9 mouse cellular contexts compared by ENCODE assay signal in the genomic region with DNA sequence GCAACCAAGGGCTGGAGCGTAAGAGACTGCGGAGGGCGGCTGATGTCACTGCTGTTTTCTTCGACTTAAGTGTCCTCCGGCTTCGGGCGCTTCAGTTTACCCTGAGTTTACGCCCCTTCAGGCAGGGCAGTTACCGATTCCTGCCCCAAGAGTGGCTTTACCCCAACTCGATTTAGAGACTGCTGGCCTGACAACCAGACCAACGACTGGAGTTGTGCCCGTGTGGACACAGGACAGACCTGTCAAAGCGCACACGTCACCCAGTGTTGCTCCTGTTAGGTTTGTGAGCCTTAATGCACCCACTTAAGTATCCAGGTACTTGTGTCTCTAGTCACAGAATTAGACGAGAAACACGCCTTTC. TPM values are rescaled to one million over a fixed set of nuclear protein-coding genes. Genes with fewer than 3 reads are reported as not detected.
DNase-seq lines count a peak whose midpoint lies in the region; ATAC-seq lines count a peak whose summit lies in the region.
"Had no signal": no experiment of that assay in that cellular context is flagged by ENCODE, and none has a peak within 500 bp of the region (broad histone marks: within the 10 kb centered on the region; RNA-seq: fewer than 3 reads in every experiment).

No protein-coding gene starts in this region.

- peaks cover 7% of the 10 kb centered on the region for H3K4me1 ChIP-seq in heart, embryonic 15.5 days (replicated peaks)
- peaks cover 11% of the 10 kb centered on the region for H3K4me1 ChIP-seq in hindbrain, embryonic 14.5 days (replicated peaks; ENCODE audit: control insufficient read depth, insufficient read depth, low read length)
- H3K4me1 ChIP-seq in midbrain, embryonic 12.5 days: peaks cover 10% of the 10 kb centered on the region

- ATAC-seq in heart, embryonic 15.5 days (replicated peaks; ENCODE audit: insufficient number of reproducible peaks, insufficient read depth, low FRiP score, low read depth): peak; percentile 30; the same call in 1 of the 2 replicates
- peak; percentile 54 for ATAC-seq in activated CD4-positive, CD25-positive, alpha-beta regulatory T cell, adult 4 months
- no peak for ATAC-seq in hindbrain, embryonic 14.5 days (ENCODE audit: low FRiP score)
- no peak; the same call in 1 of the 2 replicates for ATAC-seq in midbrain, embryonic 12.5 days (ENCODE audit: low FRiP score, low read depth)

- H3K9me3 ChIP-seq in heart, embryonic 15.5 days (replicated peaks): 0 out of 2 replicates have a peak, but pooled peaks cover under 1% of the 10 kb centered on the region
- H3K9me3 ChIP-seq in hindbrain, embryonic 14.5 days (ENCODE audit: control insufficient read depth, low read length): 0 out of 2 replicates have a peak, but pooled peaks cover 1% of the 10 kb centered on the region
- 0 out of 2 replicates have a peak, but pooled peaks cover 4% of the 10 kb centered on the region for H3K9me3 ChIP-seq in midbrain, embryonic 12.5 days

- peak overlapping the region; percentile 65 for H3K4me3 ChIP-seq in heart, embryonic 15.5 days
- H3K4me3 ChIP-seq in hindbrain, embryonic 14.5 days (replicated peaks; ENCODE audit: low read length): peak overlapping the region; percentile 58
- H3K4me3 ChIP-seq in midbrain, embryonic 12.5 days: peak overlapping the region; percentile 65

- peak overlapping the region; percentile 80 for H3K4me2 ChIP-seq in heart, embryonic 15.5 days
- H3K4me2 ChIP-seq in hindbrain, embryonic 14.5 days (replicated peaks): peak overlapping the region; percentile 64
- H3K4me2 ChIP-seq in midbrain, embryonic 12.5 days (replicated peaks): peak overlapping the region; percentile 62

- H3K27ac ChIP-seq in heart, embryonic 15.5 days: peak overlapping the region; percentile 62
- H3K27ac ChIP-seq in hindbrain, embryonic 14.5 days: peak overlapping the region; percentile 68; the same call in 1 of the 2 replicates
- H3K27ac ChIP-seq in midbrain, embryonic 12.5 days (replicated peaks): 0 out of 2 replicates have a peak overlapping the region, but pooled peaks have one; percentile 56

- H3K36me3 ChIP-seq in heart, embryonic 15.5 days: no peaks in the 10 kb centered on the region
- H3K36me3 ChIP-seq in hindbrain, embryonic 14.5 days (replicated peaks; ENCODE audit: control insufficient read depth, insufficient read depth): no peaks in the 10 kb centered on the region
- H3K36me3 ChIP-seq in midbrain, embryonic 12.5 days: no peaks in the 10 kb centered on the region

- no peaks in the 10 kb centered on the region for H3K27me3 ChIP-seq in heart, embryonic 15.5 days
- no peaks in the 10 kb centered on the region for H3K27me3 ChIP-seq in hindbrain, embryonic 14.5 days (ENCODE audit: control insufficient read depth, insufficient read depth, low read length)
- H3K27me3 ChIP-seq in midbrain, embryonic 12.5 days: no peaks in the 10 kb centered on the region

- peak overlapping the region; percentile 56 for H3K9ac ChIP-seq in heart, embryonic 15.5 days
- H3K9ac ChIP-seq in hindbrain, embryonic 14.5 days: peak overlapping the region; percentile 71
- peak overlapping the region; percentile 59 for H3K9ac ChIP-seq in midbrain, embryonic 12.5 days (replicated peaks)

- DNase-seq in heart, adult 8-10 months (ENCODE audit: low spot score): no peak
- DNase-seq in hindbrain, embryonic 14.5 days (ENCODE audit: low spot score): no peak
- no peak for DNase-seq in cerebellum, adult 11-12 months
- DNase-seq in layer of hippocampus, adult 11-12 months (ENCODE audit: low spot score): no peak
- DNase-seq in layer of hippocampus, adult 8-10 months (ENCODE audit: low spot score in 2 of 2): no peak

- WGBS in heart, embryonic 15.5 days: 14% methylated on average over 16 of the region's 16 CpGs
- WGBS in hindbrain, embryonic 14.5 days: 22% methylated on average over 16 of the region's 16 CpGs
- 21% methylated on average over 16 of the region's 16 CpGs for WGBS in midbrain, embryonic 12.5 days

RNA-seq across cellular contexts. Expression of gene Zfp560, which starts 0.3 kb away (rescaled TPM):
- 23.7 and 30.8 TPM in 2 replicates for polyA plus RNA-seq in heart, embryonic 15.5 days (2015; fragmentation: Nextera tagmentation; extraction: Ambion mirVana)
- total RNA-seq in heart, adult 8-10 months (2022): 10 to 100 TPM; 10.6 to 11.2 (median 10.8) TPM
- polyA plus RNA-seq in activated CD4-positive, CD25-positive, alpha-beta regulatory T cell, adult 4 months (2017; shearing (Covaris generic)): 10 to 100 TPM; 24.4 to 41.2 TPM
- 40.5 and 44.3 TPM in 2 replicates for polyA plus RNA-seq in hindbrain, embryonic 14.5 days (2014; fragmentation: Nextera tagmentation; extraction: Ambion mirVana)
- polyA plus RNA-seq in midbrain, embryonic 12.5 days (2016; fragmentation: Nextera tagmentation; extraction: Ambion mirVana): 35.9 and 37.5 TPM in 2 replicates
- 10 to 100 TPM in 2 of 4 experiments, 1 to 10 TPM in 2; 8.1 to 10.9 (median 9.3) TPM for total RNA-seq in layer of hippocampus, adult 8-10 months (2022)

RNA-seq across cellular contexts. Expression of gene Olfr18, which starts 49.4 kb away (rescaled TPM):
- 0.08 TPM in 1 of 2 replicates, not detected in the other for polyA plus RNA-seq in heart, embryonic 15.5 days (2015; fragmentation: Nextera tagmentation; extraction: Ambion mirVana)
- total RNA-seq in heart, adult 8-10 months (2022): under 1 TPM in 1 of 4 experiments, not detected in 3; 0.08 TPM
- not detected for polyA plus RNA-seq in activated CD4-positive, CD25-positive, alpha-beta regulatory T cell, adult 4 months (2017; shearing (Covaris generic))
- polyA plus RNA-seq in hindbrain, embryonic 14.5 days (2014; fragmentation: Nextera tagmentation; extraction: Ambion mirVana): not detected in 2 replicates
- polyA plus RNA-seq in midbrain, embryonic 12.5 days (2016; fragmentation: Nextera tagmentation; extraction: Ambion mirVana): 0.11 TPM in 1 of 2 replicates, not detected in the other
- under 1 TPM in 1 of 4 experiments, not detected in 3; 0.22 TPM for total RNA-seq in layer of hippocampus, adult 8-10 months (2022)
- total RNA-seq: layer of hippocampus, adult 18-20 months had no signal

Comparison
In these comparisons a context has a peak if more than half of its experiments do, and no peak if none do; other contexts are left out.
1. ATAC-seq: peak in heart, embryonic 15.5 days (single experiment) and activated CD4-positive, CD25-positive, alpha-beta regulatory T cell, adult 4 months (single experiment); none in hindbrain, embryonic 14.5 days (single experiment) and midbrain, embryonic 12.5 days (single experiment).
2. Peak in every context shown above with its lines, with median percentiles within 50 percentile points of each other: H3K27ac ChIP-seq, H3K4me2 ChIP-seq, H3K4me3 ChIP-seq and H3K9ac ChIP-seq.